Comparison of ENCODE assay signal across 8 mouse cellular contexts in the genomic region with DNA sequence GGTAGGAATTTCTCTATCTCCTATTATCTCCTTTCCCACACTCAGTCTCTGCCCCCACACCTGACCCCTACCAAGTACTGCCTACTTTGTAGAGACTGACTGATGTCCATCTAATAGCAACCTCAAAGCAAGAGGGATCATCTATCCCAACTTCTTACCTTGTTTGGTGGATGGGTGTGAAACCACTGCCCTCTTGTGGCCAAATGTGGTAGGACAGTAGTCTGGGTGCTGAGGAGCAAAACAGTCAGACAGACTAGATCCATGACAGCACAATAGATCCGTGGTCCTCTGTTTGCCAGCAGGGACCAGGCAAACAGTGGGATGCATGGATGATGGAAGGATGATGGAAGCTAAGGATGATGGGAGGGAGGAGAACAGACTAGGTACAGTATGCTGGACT. TPM values are rescaled to one million over a fixed set of nuclear protein-coding genes. Genes with fewer than 3 reads are reported as not detected.
DNase-seq lines count a peak whose midpoint lies in the region; ATAC-seq and TF ChIP-seq lines count a peak whose summit lies in the region.

No protein-coding gene starts in this region.

- H3K4me3 ChIP-seq in kidney, embryonic 16.5 days (ENCODE audit: low read length), result no peak overlapping the region
- no peak overlapping the region for H3K4me3 ChIP-seq in cortical plate, adult 2 months (ENCODE audit: insufficient read depth, low read length)
- no peak overlapping the region for H3K4me3 ChIP-seq in hindbrain, embryonic 10.5 days
- H3K4me3 ChIP-seq in liver, embryonic 11.5 days (ENCODE audit: low read depth, low read length), result no peak overlapping the region
- no peak overlapping the region for H3K4me3 ChIP-seq in neural tube, embryonic 12.5 days

- peak; percentile 71 for DNase-seq in kidney, adult 9 months
- peak; percentile 86 for DNase-seq in R1 (ENCODE audit: low read depth, low spot score)
- peak; percentile 85 for DNase-seq in hindbrain, embryonic 10.5 days (ENCODE audit: low spot score)
- DNase-seq in liver, embryonic 11.5 days (ENCODE audit: low spot score), result peak; percentile 79
- peak; percentile 83 for DNase-seq in thymus, postnatal 0 days (ENCODE audit: low spot score)

- TF ChIP-seq CTCF in cortical plate, adult 2 months (IDR thresholded peaks at IDR 0.05; ENCODE audit: extremely low read depth, insufficient read depth, low read length), result peak; percentile 99

- H3K4me2 ChIP-seq in kidney, embryonic 16.5 days (replicated peaks; ENCODE audit: low read depth, low read length), result no peak overlapping the region
- H3K4me2 ChIP-seq in liver, embryonic 11.5 days, result no peak overlapping the region; the same call in 1 of the 2 replicates
- no peak overlapping the region for H3K4me2 ChIP-seq in neural tube, embryonic 12.5 days (replicated peaks)

- no peaks in the 10 kb centered on the region for H3K36me3 ChIP-seq in kidney, embryonic 16.5 days (ENCODE audit: insufficient read depth, low read length)
- H3K36me3 ChIP-seq in hindbrain, embryonic 10.5 days, result no peaks in the 10 kb centered on the region
- peaks cover 6% of the 10 kb centered on the region; the same call in 1 of the 2 replicates for H3K36me3 ChIP-seq in liver, embryonic 11.5 days (ENCODE audit: control insufficient read depth, insufficient read depth, low read length)
- no peaks in the 10 kb centered on the region for H3K36me3 ChIP-seq in neural tube, embryonic 12.5 days

- peaks cover 9% of the 10 kb centered on the region; the same call in 1 of the 2 replicates for H3K4me1 ChIP-seq in kidney, embryonic 16.5 days (ENCODE audit: insufficient read depth, low read length)
- no peaks in the 10 kb centered on the region for H3K4me1 ChIP-seq in cortical plate, adult 2 months (ENCODE audit: control insufficient read depth, insufficient read depth, low read length)
- peaks cover 12% of the 10 kb centered on the region for H3K4me1 ChIP-seq in hindbrain, embryonic 10.5 days (replicated peaks)
- peaks cover 15% of the 10 kb centered on the region for H3K4me1 ChIP-seq in liver, embryonic 11.5 days (replicated peaks; ENCODE audit: control insufficient read depth, insufficient read depth, low read length)
- no peaks in the 10 kb centered on the region for H3K4me1 ChIP-seq in neural tube, embryonic 12.5 days

- no peak for ATAC-seq in kidney, embryonic 16.5 days (ENCODE audit: low FRiP score, low TSS enrichment)
- no peak for ATAC-seq in liver, embryonic 11.5 days (replicated peaks; ENCODE audit: low FRiP score)
- ATAC-seq in neural tube, embryonic 12.5 days (ENCODE audit: low FRiP score, low read depth), result peak; percentile 67

- no peaks in the 10 kb centered on the region for H3K27me3 ChIP-seq in kidney, embryonic 16.5 days (ENCODE audit: insufficient read depth, low read length)
- no peaks in the 10 kb centered on the region; the same call in 1 of the 2 replicates for H3K27me3 ChIP-seq in hindbrain, embryonic 10.5 days (ENCODE audit: insufficient read depth, poor library complexity, severe bottlenecking)
- no peaks in the 10 kb centered on the region for H3K27me3 ChIP-seq in liver, embryonic 11.5 days (replicated peaks; ENCODE audit: control insufficient read depth, insufficient read depth, low read length)
- H3K27me3 ChIP-seq in neural tube, embryonic 12.5 days (replicated peaks), result 0 out of 2 replicates have a peak, but pooled peaks cover 2% of the 10 kb centered on the region

- no peaks in the 10 kb centered on the region for H3K9me3 ChIP-seq in kidney, embryonic 16.5 days (ENCODE audit: low read length)
- H3K9me3 ChIP-seq in hindbrain, embryonic 10.5 days, result no peaks in the 10 kb centered on the region
- no peaks in the 10 kb centered on the region for H3K9me3 ChIP-seq in liver, embryonic 11.5 days (ENCODE audit: control insufficient read depth, low read length)
- H3K9me3 ChIP-seq in neural tube, embryonic 12.5 days, result no peaks in the 10 kb centered on the region

- no peak for TF ChIP-seq POLR2A in cortical plate, adult 2 months (IDR thresholded peaks at IDR 0.05; ENCODE audit: extremely low read depth, insufficient read depth, low read length)

- no peak overlapping the region for H3K27ac ChIP-seq in kidney, embryonic 16.5 days (ENCODE audit: low read length)
- no peak overlapping the region for H3K27ac ChIP-seq in cortical plate, adult 2 months (ENCODE audit: insufficient read depth, low read length)
- H3K27ac ChIP-seq in hindbrain, embryonic 10.5 days, result no peak overlapping the region
- no peak overlapping the region for H3K27ac ChIP-seq in liver, embryonic 11.5 days (ENCODE audit: low read depth, low read length)
- no peak overlapping the region for H3K27ac ChIP-seq in neural tube, embryonic 12.5 days

- H3K9ac ChIP-seq in kidney, embryonic 16.5 days (replicated peaks; ENCODE audit: low read length), result no peak overlapping the region
- no peak overlapping the region for H3K9ac ChIP-seq in liver, embryonic 11.5 days (ENCODE audit: low read depth, low read length)
- H3K9ac ChIP-seq in neural tube, embryonic 12.5 days, result no peak overlapping the region

- WGBS in kidney, embryonic 16.5 days, result 3% methylated on average over 1 of the region's 1 CpGs
- 17% methylated on average over 1 of the region's 1 CpGs for WGBS in hindbrain, embryonic 10.5 days
- WGBS in liver, embryonic 11.5 days, result 14% methylated on average over 1 of the region's 1 CpGs
- WGBS in neural tube, embryonic 12.5 days, result 7% methylated on average over 1 of the region's 1 CpGs

RNA-seq across cellular contexts. Expression of gene Ptpn7, which starts 4.0 kb away (rescaled TPM):
- polyA plus RNA-seq in kidney, embryonic 16.5 days (2015; fragmentation: Nextera tagmentation; extraction: Ambion mirVana), result 0.99 and 1.6 TPM in 2 replicates
- 0.08 and 0.86 TPM in 2 replicates for polyA plus RNA-seq in cortical plate, adult 2 months (2012; rRNA removed)
- polyA plus RNA-seq in hindbrain, embryonic 10.5 days (2016; fragmentation: Nextera tagmentation; extraction: Ambion mirVana), result 1.7 and 2.7 TPM in 2 replicates
- 42.1 and 43.0 TPM in 2 replicates for polyA plus RNA-seq in liver, embryonic 11.5 days (2014; fragmentation: Nextera tagmentation; extraction: Ambion mirVana)
- 1.1 and 1.2 TPM in 2 replicates for polyA plus RNA-seq in neural tube, embryonic 12.5 days (2016; fragmentation: Nextera tagmentation; extraction: Ambion mirVana)
- 108 and 118 TPM in 2 replicates for polyA plus RNA-seq in thymus, postnatal 0 days (2015; fragmentation: Nextera tagmentation; extraction: Ambion mirVana)

RNA-seq across cellular contexts. Expression of gene Arl8a, which starts 10.1 kb away (rescaled TPM):
- 42.9 and 46.7 TPM in 2 replicates for polyA plus RNA-seq in kidney, embryonic 16.5 days (2015; fragmentation: Nextera tagmentation; extraction: Ambion mirVana)
- polyA plus RNA-seq in cortical plate, adult 2 months (2012; rRNA removed), result 354 and 358 TPM in 2 replicates
- 61.1 and 95.3 TPM in 2 replicates for polyA plus RNA-seq in hindbrain, embryonic 10.5 days (2016; fragmentation: Nextera tagmentation; extraction: Ambion mirVana)
- 25.0 and 28.7 TPM in 2 replicates for polyA plus RNA-seq in liver, embryonic 11.5 days (2014; fragmentation: Nextera tagmentation; extraction: Ambion mirVana)
- 185 and 197 TPM in 2 replicates for polyA plus RNA-seq in neural tube, embryonic 12.5 days (2016; fragmentation: Nextera tagmentation; extraction: Ambion mirVana)
- 32.6 and 34.8 TPM in 2 replicates for polyA plus RNA-seq in thymus, postnatal 0 days (2015; fragmentation: Nextera tagmentation; extraction: Ambion mirVana)

RNA-seq across cellular contexts. Expression of gene Gpr37l1, which starts 31.0 kb away (rescaled TPM):
- 0.10 TPM in 1 of 2 replicates, not detected in the other for polyA plus RNA-seq in kidney, embryonic 16.5 days (2015; fragmentation: Nextera tagmentation; extraction: Ambion mirVana)
- polyA plus RNA-seq in cortical plate, adult 2 months (2012; rRNA removed), result 324 and 331 TPM in 2 replicates
- not detected in 2 replicates for polyA plus RNA-seq in hindbrain, embryonic 10.5 days (2016; fragmentation: Nextera tagmentation; extraction: Ambion mirVana)
- polyA plus RNA-seq in liver, embryonic 11.5 days (2014; fragmentation: Nextera tagmentation; extraction: Ambion mirVana), result not detected in 2 replicates
- polyA plus RNA-seq in neural tube, embryonic 12.5 days (2016; fragmentation: Nextera tagmentation; extraction: Ambion mirVana), result 0.11 and 0.16 TPM in 2 replicates
- polyA plus RNA-seq in thymus, postnatal 0 days (2015; fragmentation: Nextera tagmentation; extraction: Ambion mirVana), result 0.09 and 0.13 TPM in 2 replicates

RNA-seq across cellular contexts. Expression of gene Lgr6, which starts 31.4 kb away (rescaled TPM):
- 0.76 and 0.77 TPM in 2 replicates for polyA plus RNA-seq in kidney, embryonic 16.5 days (2015; fragmentation: Nextera tagmentation; extraction: Ambion mirVana)
- 1.5 and 1.6 TPM in 2 replicates for polyA plus RNA-seq in cortical plate, adult 2 months (2012; rRNA removed)
- 0.26 and 0.47 TPM in 2 replicates for polyA plus RNA-seq in hindbrain, embryonic 10.5 days (2016; fragmentation: Nextera tagmentation; extraction: Ambion mirVana)
- 0.48 and 0.70 TPM in 2 replicates for polyA plus RNA-seq in liver, embryonic 11.5 days (2014; fragmentation: Nextera tagmentation; extraction: Ambion mirVana)
- 0.96 and 1.1 TPM in 2 replicates for polyA plus RNA-seq in neural tube, embryonic 12.5 days (2016; fragmentation: Nextera tagmentation; extraction: Ambion mirVana)
- 0.12 and 0.31 TPM in 2 replicates for polyA plus RNA-seq in thymus, postnatal 0 days (2015; fragmentation: Nextera tagmentation; extraction: Ambion mirVana)

Comparison
In these comparisons a context has a peak if more than half of its experiments do, and no peak if none do; other contexts are left out.
1. RNA of gene Ptpn7, which starts 4.0 kb away (polyA plus RNA-seq): 108 to 118 TPM in thymus, postnatal 0 days and 42.1 to 43.0 TPM in liver, embryonic 11.5 days; 1.7 to 2.7 TPM in hindbrain, embryonic 10.5 days, 0.99 to 1.6 TPM in kidney, embryonic 16.5 days, 1.1 to 1.2 TPM in neural tube, embryonic 12.5 days and 0.08 to 0.86 TPM in cortical plate, adult 2 months; every median in the first group is over 10 times any median in the second.
2. RNA of gene Gpr37l1, which starts 31.0 kb away (polyA plus RNA-seq): 324 to 331 TPM in cortical plate, adult 2 months; 0.11 to 0.16 TPM in neural tube, embryonic 12.5 days, 0.09 to 0.13 TPM in thymus, postnatal 0 days, 0.10 TPM in kidney, embryonic 16.5 days, not detected in hindbrain, embryonic 10.5 days and not detected in liver, embryonic 11.5 days; every median in the first group is over 100 times any median in the second.
3. Peak in every context shown above with its lines, with median percentiles within 50 percentile points of each other: DNase-seq.